Mouse (Mus musculus): ENCODE measurements at regions not wholly inside any gene's neighbourhood (a gene's known extent, or its start where the extent isn't known, plus 50 kb on each side); places are given as distances from the start of the nearest gene placed in this dataset.

GRCm38 (mm10) chr8:126160356-126160975 is 137.9 kb upstream of the Slc35f3 start:
- DNase-seq: no peak

GRCm38 (mm10) chr8:126162748-126163371 is 135.5 kb upstream of the Slc35f3 start:
- DNase-seq: no peak

GRCm38 (mm10) chr8:126163954-126164353 is 134.4 kb upstream of the Slc35f3 start:
- DNase-seq: no peak

DNA sequence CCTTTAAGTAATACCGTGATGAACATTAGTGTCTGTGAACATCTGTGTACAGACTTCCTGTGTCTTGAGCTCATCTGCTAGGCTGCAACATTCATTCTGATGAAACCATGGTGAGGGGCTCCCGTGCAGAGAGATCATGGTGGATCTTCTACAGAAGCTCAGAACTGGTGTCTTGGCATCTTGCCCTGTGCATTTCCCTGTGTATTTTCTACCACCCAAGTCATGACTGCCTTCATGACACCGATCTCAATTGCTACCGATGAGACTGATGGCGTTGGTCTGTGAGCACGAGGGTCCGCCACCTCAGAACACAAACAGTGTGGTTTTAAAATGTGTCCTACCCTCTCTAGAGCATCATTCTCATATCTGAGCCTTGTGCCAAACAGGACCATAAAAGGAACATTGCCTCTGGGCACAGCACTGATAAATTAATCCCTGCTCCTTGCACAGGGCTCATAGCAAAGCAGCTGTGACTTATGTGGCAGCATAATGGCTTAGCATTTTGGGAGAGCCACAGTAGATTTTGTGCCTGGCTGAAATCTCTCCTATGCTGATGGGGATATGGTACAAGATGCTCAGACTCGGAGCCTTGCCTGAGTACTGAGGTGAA is 132.8 kb upstream of the Slc35f3 start:
- DNase-seq: no peak

- DNase-seq: no peak
Observed at GRCm38 (mm10) chr8:126166394-126166793, 132.0 kb upstream of the Slc35f3 start.

- no peak for DNase-seq
Observed at GRCm38 (mm10) chr8:126174451-126174850, 123.9 kb upstream of the Slc35f3 start.

DNA sequence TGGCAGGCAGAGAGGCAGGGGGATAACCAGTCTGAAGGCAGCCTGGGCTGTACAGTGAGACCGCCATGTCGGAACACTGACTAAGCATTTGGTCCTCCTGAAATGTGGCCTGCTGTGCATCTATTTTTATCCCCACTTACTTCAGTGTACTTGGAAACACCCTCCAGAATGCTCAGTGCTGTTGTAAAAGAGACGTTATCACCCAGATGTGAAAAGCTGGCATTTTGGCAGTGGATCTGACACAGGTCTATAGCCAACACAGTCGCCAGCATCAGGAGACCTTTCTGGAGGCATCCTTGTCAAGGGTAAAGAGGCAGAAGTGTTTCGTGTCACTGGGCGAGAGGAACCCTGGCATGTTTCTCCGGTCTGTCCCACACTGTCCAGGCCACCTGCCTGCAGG is 122.1 kb upstream of the Slc35f3 start:
- no peak for DNase-seq

DNA sequence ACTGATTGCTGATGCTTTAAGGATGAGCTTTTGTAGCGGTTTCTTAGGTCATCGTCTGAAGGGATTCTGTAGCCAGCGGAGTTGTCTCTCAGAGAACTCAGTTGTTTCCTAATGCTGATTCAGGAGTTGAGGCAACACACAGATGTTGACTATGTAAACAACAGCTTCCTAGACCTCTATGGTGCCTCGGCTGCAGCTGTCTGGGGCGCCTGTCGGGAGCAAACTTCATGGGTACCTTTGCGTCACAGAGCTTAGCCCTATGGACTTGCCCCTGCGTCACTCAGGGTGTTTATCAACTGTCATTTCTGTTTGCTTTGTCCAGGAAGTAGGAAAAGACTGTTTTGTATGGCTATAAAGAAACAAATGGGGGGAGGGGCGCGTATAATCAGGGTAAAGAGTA is 120.5 kb upstream of the Slc35f3 start:
- DNase-seq: no peak

DNA sequence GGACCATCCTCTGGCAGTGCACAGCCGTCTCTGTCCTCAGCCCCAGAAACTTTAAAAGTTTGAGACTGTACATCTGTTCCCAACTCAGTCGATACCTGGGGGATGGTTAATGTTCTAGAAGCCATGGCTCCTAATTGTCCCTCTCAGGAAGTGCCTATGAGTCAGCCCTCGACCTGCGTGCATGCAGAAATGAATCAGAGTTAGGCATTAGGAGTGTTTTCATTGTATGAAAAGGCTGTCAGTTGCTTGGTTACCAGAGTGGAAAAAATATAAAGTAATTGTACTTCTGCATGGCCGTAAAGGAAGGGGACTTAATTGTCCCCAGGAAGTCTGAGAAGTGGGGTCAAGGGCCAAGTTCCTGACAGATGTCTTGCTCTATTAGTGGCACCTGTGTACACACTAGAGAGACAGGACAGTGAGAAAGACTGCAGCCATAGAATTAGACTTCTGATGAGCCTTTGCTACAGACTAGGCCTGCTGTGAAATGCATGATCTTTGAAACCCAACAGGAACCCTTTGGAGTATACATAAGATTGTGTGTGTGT is 109.5 kb upstream of the Slc35f3 start:
- no peak for DNase-seq

- DNase-seq: no peak
Observed at GRCm38 (mm10) chr8:126195616-126196015, 102.7 kb upstream of the Slc35f3 start.

GRCm38 (mm10) chr8:126210561-126210960 is 87.8 kb upstream of the Slc35f3 start:
- no peak for DNase-seq

GRCm38 (mm10) chr8:126212802-126213201 is 85.6 kb upstream of the Slc35f3 start:
- DNase-seq: no peak

DNA sequence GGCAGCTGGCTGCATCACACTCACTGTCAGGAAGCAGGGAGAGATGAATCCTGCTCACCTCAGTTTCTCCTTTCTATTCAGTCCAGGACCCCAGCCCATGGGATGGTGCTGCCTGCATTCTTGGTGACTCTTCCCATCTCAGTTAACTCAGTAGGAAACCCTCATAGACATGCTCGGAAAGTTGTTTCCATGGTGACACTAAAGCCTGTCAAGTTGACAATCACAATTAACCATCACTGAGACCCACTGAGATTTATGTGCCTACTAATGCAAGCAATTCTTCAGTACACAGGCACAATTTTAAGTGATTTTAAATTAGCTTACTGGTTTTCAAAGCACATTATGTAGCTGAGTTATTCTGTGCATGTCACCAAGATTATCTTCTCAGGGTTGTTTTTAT is 83.8 kb upstream of the Slc35f3 start:
- no peak for DNase-seq

GRCm38 (mm10) chr8:126216391-126216790 is 82.0 kb upstream of the Slc35f3 start:
- DNase-seq: no peak

DNA sequence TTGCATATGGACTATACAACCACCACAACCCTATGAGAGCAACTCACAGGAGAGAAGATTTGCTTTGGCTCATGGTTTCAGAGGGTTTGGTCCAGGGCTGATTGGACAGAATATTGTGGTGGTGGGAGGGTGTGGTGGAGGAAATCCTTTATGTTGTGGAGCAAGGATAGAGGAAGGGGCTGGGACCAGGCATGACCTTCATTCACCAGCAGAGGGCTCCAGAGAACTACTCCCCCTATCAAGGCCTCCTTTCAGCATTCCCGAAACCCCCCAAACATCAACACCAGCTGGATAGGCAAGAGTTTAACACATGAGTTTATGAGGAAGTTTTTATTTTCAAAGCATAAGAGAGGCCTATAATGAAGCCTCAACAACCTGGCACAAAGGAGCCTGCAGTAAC is 76.7 kb upstream of the Slc35f3 start:
- DNase-seq: peak in 1 of 2 experiments; percentile 6

DNA sequence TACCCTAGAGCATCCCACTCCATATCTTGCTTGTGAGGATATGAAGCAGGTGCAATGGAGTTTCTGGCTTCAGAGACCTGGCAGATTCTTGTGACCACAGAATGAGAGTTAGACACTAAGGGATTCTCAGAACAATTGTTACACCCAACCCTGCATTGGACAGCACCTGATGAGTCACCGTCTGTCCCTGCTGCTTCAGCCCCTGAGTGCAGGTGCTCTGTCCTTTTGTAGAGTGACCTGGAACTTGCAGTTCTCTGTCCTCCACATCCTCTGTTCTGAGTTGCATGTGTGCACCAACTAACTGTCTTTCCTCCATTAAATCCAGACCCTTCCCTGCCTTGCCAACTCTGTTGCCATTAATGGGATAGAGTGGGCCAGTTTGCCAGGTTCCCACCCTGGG is 66.6 kb upstream of the Slc35f3 start:
- DNase-seq: no peak

DNA sequence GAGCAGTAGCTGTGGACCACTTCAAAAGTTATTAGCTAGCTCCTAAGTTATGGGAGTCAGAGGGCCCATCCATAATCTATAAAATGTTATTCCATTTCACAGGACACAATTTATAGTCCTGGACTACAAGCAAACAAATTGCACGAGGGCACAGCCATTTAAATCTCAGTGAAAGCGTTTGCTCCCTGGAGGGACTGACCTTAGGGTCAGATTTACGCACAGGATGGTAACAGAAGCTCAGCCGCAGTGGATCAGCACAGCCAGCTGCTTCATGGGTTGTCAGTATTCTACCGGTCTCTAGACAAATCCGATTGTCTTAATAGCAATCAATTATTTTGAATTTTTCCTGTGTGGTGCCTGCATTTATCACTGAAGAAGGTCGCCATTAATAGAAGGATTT is 65.8 kb upstream of the Slc35f3 start:
- DNase-seq: no peak

- peak; percentile 14 to 42 for DNase-seq
Observed at GRCm38 (mm10) chr8:126239684-126240083, 58.7 kb upstream of the Slc35f3 start.

DNA sequence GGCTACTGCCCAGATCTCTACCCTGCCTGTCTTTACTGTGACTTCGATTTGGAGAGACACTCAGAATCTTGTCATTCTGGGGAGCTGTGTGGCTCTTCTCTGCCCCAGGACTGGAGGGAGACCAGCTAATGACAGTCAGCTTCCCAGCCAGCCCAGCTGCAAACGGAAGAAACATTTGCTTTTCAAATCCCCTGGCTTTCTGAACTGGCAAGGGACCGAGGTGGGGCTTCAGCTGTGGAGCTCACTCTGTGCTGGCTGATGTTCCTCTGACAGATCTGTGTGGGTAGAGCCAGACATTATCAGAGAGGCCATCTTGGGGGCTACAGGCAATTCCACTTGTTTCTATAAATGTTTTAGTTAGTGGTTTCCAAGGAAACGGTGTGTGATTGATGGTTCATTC is 54.0 kb upstream of the Slc35f3 start:
- DNase-seq: no peak

Measured in kidney, postnatal 4 days (tissue).